Mouse (Mus musculus): ENCODE data around the gene Homer3. TPM values are rescaled to one million over a fixed set of nuclear protein-coding genes. Genes with fewer than 3 reads are reported as not detected.
A peak's percentile ranks its signal among the peaks of the same experiment; 100 is the strongest.

The Homer3 gene
- total RNA-seq, 2 experiments from 2014 or later, result 2.9 to 3.8 TPM

DNA sequence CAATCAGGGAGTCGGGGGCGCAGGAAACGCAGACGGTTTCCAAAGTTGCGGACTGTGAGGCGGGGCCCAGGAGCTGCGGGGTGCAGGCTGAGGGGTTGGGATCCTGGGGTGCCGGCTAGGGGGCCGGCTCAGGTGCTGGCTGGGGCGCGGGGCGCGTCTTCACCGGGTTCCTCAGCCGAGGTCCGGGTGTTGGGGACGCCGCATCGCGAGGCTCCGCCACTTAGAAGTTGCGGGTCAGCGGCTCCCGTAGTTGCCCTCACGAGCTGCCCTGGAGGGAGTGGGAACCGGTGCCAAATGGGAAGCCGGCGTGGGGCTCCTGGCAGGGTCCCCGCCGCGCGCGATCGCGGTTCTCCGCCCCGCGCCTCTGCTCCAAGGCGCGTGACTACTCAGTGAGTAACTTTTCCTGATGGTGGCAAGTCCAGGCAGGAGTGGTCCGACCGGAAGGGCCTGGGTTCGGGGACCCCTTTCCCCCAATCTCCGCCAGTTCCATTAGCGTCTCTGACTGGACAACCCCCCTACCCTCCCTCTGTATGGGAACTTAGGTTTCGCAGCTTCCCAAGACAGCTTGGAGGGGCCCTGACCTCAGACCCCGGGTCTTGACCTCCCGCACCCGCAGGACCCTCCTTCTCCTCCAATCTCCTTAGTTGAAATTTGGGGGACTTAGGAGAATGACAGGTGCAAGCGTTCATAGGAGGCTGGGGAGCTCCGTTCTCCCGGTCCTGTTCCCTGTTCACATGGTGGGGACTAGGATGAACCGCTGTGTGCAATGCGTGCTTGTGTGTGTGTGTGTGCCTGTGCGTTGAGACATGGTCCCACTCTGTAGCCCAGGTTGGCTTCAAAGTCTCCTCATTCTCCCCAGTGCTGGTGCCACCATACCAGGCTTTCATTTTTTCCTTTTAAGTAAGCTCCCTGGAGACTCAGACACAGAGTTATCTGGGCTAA, 780 bp downstream of the Homer3 start:
- DNase-seq (ENCODE audit: low spot score), result peak; percentile 13

- DNase-seq (ENCODE audit: low spot score), result no peak
These were observed 1.8 kb downstream of the Homer3 start for GRCm38 (mm10) chr8:70284421-70284820.

DNA sequence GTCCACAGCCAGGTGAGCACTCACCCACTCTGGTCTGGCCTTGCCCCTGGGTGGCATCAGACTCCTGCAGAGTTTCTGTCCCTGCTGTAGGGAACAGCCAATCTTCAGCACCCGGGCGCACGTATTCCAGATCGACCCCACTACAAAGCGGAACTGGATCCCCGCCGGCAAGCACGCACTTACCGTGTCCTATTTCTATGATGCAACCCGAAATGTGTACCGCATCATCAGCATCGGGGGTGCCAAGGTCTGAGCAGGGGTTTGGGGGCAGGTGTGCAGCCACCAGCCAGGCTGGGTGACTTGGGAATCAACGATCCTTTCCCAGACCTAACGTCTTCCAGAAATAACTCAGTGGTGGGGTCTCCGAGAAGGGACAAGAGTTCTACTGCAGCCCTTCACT, 2.7 kb downstream of the Homer3 start:
- DNase-seq (ENCODE audit: low spot score), result no peak

GRCm38 (mm10) chr8:70286737-70287136, 4.1 kb downstream of the Homer3 start:
- DNase-seq (ENCODE audit: low spot score), result no peak

DNA sequence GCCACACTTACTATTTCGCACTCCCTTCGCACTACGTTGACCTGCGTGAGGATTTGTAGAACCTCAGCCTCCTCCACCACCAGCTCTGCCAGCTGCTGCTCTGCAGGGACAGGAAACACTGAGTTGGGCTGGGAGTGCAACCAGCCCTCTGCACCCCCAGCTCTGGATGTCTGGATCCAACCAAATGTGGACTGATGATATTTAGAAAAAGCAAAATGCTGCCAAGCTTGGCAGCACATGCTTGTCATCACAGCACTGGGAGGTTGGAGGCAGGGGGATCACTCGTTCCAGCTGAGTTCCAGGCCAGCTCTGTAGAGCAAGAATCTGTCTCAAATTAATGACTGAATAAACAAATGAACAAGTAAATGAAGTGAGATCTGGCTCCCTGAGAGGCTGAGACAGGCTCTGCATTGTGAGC, 11.4 kb downstream of the Homer3 start:
- DNase-seq (ENCODE audit: low spot score), result no peak

GRCm38 (mm10) chr8:70300881-70301280, 18.3 kb downstream of the Homer3 start:
- no peak for DNase-seq (ENCODE audit: low spot score)

DNA sequence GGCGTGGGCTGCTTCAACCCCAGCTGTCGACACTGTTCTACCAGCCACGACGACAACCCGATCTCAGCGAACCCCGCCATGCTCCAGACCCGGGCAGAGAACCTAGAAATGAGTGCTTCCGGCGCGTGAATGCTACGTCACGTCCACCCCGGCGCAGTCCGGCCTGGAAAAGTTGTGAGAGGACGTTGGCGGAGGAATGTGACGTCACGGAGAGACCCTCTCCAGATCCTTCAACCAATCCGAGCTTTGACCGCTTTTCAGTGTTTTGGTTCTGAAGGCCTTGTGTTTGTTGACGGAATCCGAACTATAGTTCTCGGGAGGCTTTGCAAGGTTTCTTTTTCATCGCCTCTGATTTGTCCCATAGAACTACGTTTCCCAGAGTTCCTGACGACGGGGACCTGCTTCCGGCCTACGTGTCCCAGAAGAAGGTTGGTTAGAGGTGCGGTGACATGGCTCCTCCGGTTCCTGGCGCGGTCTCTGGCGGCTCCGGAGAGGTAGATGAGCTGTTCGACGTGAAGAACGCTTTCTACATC, 19.8 kb downstream of the Homer3 start, which contains the start of the genes Ddx49 and Cope:
Gene Ddx49, minus strand, starts transcription at position 132 of the 533 bp plus-strand sequence.
Gene Cope, plus strand, starts transcription at position 161 of the 533 bp plus-strand sequence.
- peak; percentile 93 for DNase-seq (ENCODE audit: low spot score)

DNA sequence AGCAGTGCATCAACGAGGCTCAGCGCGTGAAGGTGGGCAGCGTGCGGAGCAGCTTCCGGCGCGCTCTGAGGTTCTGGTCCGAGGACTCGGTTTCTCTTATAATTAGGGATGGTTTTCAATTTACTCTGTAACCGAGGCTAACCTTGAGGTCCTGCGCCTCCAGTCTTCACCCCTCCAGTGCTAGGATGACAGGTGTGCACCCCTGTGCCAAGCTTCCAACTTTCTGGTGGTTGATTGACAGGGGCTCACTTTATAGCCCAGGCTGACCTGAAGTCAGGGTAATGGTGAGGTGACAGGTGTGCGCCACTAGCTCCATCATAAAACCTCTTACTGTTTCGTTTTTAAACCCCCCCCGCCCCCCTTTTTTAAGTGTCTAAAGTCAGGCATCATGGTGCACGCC, 20.3 kb downstream of the Homer3 start:
- DNase-seq (ENCODE audit: low spot score), result no peak

DNA sequence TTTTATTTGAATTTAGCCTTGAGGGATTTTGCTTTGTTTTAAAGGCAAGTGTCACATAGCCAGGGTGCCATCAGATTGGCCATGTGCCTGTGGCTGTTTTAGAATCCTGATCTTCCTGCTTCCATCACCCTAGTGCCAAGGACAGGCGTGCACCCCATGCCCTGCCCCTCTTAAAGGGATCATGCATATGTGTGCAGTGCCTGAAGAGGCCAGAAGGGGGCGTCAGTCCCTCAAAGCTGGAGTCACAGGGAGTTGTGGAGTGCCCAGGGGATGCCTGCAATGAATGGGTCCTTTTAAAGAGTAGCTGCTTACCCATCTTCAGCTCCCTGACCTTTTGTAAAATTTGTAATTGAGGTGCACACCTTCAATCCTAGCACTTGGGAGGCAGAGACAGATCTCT, 26.7 kb downstream of the Homer3 start:
- no peak for DNase-seq (ENCODE audit: low spot score)

- peak; percentile 94 for DNase-seq (ENCODE audit: low spot score)
These were observed 30.8 kb downstream of the Homer3 start for GRCm38 (mm10) chr8:70313399-70313798.

GRCm38 (mm10) chr8:70315624-70316510, 33.2 kb downstream of the Homer3 start, which contains the start of gene Cers1:
Gene Cers1 (plus strand): TSS chr8:70315775.
- peak; percentile 63 for DNase-seq (ENCODE audit: low spot score)

DNA sequence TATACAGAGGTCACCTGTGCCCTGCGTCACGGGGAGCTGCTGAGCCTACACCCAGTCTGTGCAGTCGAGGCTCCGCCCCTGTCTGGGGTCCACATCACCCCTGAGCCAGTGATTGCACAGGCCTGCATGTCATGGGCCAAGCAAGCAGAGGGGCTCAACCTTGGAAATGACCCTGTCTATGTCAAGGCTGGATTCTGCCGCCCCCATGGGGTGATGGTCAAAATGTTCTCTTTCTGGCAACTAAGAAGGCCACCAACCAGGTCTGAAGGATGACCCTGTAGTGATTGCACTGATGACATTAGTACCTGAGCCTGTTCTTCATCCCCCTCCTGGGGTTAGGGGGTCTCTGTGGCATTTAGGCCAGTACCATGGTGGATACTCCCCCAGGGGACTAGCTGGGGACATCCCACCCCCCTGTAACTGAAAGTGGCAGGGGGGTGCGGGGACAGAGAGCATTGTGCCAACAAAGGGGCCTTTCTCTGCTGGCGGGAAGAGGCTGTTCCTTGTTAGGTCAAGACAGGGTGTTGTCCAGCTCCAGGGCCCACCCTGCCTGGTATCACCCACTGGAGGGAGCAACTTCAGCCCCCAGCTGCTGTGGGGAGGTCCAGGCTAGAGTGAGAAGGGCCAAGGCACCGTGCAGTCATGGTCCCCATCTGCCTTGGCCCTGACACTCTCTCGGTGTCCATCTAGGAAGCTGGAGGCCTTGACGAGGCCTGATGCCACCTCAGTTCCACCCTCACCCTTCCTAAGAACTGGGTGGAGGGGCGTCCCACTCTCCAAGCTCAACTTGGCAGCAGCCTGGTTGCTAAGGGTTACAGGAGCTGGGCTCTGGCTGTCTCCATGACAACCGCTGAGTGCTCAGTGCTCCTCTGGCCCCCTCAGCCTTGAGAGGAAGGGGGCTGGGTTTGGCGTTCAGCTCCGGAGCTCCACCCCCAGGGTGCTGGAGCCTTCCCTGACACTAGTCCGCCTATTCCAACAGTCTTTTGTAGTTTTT, 34.2 kb downstream of the Homer3 start:
- DNase-seq (ENCODE audit: low spot score), result peak; percentile 40

DNA sequence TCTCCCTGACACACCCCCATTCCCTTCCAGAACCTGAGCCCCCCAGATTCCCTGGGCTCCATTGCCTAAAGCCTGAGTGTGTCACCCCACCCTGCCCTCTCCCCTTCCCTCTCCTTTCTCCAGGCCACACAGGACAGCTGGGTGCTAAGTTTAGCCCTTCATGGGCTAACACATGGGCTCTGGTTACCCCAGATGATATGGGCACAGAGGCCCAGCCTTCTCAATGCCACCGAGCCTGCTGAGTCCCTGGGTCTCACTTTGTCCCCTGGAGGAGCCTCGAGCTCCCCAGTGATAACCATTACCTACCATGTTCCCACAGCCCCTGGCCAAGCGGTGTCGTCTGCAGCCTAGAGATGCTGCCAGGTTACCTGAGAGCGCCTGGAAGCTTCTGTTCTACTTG, 35.2 kb downstream of the Homer3 start:
- DNase-seq (ENCODE audit: low spot score), result peak; percentile 73

DNA sequence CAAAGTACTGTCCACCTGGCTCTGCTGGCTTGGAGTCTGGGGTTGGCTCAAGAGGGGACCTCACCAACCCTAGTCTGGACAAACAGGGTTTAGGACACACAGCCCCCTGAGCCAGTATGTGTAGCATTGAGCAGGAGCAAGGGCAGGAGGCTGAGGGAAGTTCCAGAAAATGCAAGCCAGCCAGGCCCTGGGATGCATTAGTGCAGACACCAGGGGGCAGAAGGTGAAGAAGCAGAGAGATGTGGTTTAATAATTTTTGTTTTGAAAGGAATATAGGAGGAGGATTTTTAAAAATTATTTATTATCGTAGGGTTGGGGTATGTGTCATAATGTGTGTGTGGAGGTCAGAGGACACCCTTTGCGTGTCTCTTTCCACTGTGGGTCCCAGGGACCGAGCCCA, 41.1 kb downstream of the Homer3 start:
- no peak for DNase-seq (ENCODE audit: low spot score)

GRCm38 (mm10) chr8:70327512-70327911, 44.9 kb downstream of the Homer3 start:
- DNase-seq (ENCODE audit: low spot score), result no peak

- DNase-seq (ENCODE audit: low spot score), result no peak
These were observed 46.7 kb downstream of the Homer3 start, which contains the start of gene Gdf1 for GRCm38 (mm10) chr8:70329124-70329834. Gene Gdf1 (plus strand): TSS chr8:70329817.

- DNase-seq (ENCODE audit: low spot score), result no peak
These were observed 47.5 kb downstream of the Homer3 start for GRCm38 (mm10) chr8:70329835-70330740.

DNA sequence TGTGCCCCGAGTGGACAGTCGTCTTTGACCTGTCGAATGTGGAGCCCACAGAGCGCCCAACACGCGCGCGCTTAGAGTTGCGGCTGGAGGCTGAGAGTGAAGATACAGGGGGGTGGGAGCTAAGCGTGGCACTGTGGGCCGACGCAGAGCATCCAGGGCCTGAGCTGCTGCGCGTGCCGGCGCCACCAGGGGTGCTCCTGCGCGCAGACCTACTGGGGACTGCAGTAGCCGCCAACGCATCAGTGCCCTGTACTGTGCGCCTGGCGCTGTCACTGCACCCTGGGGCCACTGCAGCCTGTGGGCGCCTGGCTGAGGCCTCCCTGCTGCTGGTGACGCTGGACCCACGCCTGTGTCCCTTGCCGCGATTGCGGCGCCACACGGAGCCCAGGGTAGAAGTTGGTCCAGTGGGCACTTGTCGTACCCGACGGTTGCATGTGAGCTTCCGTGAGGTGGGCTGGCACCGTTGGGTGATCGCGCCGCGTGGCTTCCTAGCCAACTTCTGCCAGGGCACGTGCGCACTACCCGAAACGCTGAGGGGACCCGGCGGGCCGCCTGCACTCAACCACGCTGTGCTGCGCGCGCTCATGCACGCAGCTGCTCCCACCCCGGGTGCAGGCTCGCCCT, 48.2 kb downstream of the Homer3 start:
- DNase-seq (ENCODE audit: low spot score), result no peak

All from gastrocnemius, adult 18-20 months (tissue).